Mouse (Mus musculus) stomach, embryonic 14.5 days (tissue): ENCODE measurements around the gene Arsj. TPM values are rescaled to one million over a fixed set of nuclear protein-coding genes. Genes with fewer than 3 reads are reported as not detected.
A peak's percentile ranks its signal among the peaks of the same experiment; 100 is the strongest.

Experiments used
- ATAC-seq: fragments of 200-750 bp; cut with Nextera tagmentation; 2 replicates; pipeline ENCODE4 v1.8.0; 2017; ENCODE audit warnings: low read depth, moderate TSS enrichment; ENCODE audit not compliant: insufficient number of reproducible peaks, insufficient read depth, low FRiP score
- H3K27ac ChIP-seq: fragments of 300-500 bp; sonication (generic); 2 replicates; pipeline ENCODE4 v1.5.1; 2014; ENCODE audit warnings: mild to moderate bottlenecking, low read length, moderate library complexity, mixed read lengths
- H3K27me3 ChIP-seq: fragments of 300-500 bp; sonication (generic); 2 replicates; pipeline ENCODE4 v1.6.1; 2014; ENCODE audit warnings: low read length, control low read depth, mixed read lengths; ENCODE audit not compliant: control insufficient read depth, insufficient read depth
- H3K36me3 ChIP-seq: fragments of 300-500 bp; sonication (generic); 2 replicates; pipeline ENCODE4 v1.6.1; 2014; ENCODE audit warnings: mild to moderate bottlenecking, control low read depth, low read length, moderate library complexity, mixed read lengths; ENCODE audit not compliant: control insufficient read depth, insufficient read depth
- H3K4me1 ChIP-seq: fragments of 300-500 bp; sonication (generic); 2 replicates; pipeline ENCODE4 v1.6.1; 2014; ENCODE audit warnings: low read length, control low read depth, mixed read lengths; ENCODE audit not compliant: control insufficient read depth, insufficient read depth
- H3K4me2 ChIP-seq: fragments of 300-500 bp; sonication (generic); replicated peaks from 2 replicates; pipeline ENCODE4 v1.6.1; 2014; ENCODE audit warnings: low read depth, low read length, control low read depth
- H3K4me3 ChIP-seq: fragments of 300-500 bp; sonication (generic); 2 replicates; pipeline ENCODE4 v1.5.1; 2014; ENCODE audit warnings: low read depth, low read length, control low read depth
- H3K9ac ChIP-seq: fragments of 300-500 bp; sonication (generic); replicated peaks from 2 replicates; pipeline ENCODE4 v1.6.1; 2014; ENCODE audit warnings: low read depth, mild to moderate bottlenecking, control low read depth, low read length, moderate library complexity, mixed read lengths
- H3K9me3 ChIP-seq: fragments of 300-500 bp; sonication (generic); 2 replicates; pipeline ENCODE4 v1.6.1; 2016; ENCODE audit warnings: low read depth, low read length, control low read depth; ENCODE audit not compliant: control insufficient read depth
- WGBS: fragments of 180-500 bp; shearing (Covaris S2); extraction: QIAGEN DNeasy Blood & Tissue Kit; methylation state at CpG from one replicate; pipeline ENCODE4 v1.1.7; 2014; 5-methylcytosine and 5-hydroxymethylcytosine counted together
- polyA plus RNA-seq: library from polyadenylated mRNA; unstranded; fragments of >200 nt; fragmentation: Nextera tagmentation; extraction: Ambion mirVana; gene quantifications from 2 replicates; pipeline ENCODE4 v1.2.1, GENCODE M21; 2014

Arsj gene
- polyA plus RNA-seq: 1.5 and 2.1 TPM in 2 replicates

- Histone ChIP-seq H3K27ac (no peak within 1 kb of the TSS), H3K9ac (peak within 1 kb of the TSS; percentile 14; the same call in 1 of the 2 replicates), H3K4me1 (no peaks in the 10 kb centered on the region), H3K9me3 (no peaks in the 10 kb centered on the region), H3K27me3 (no peaks in the 10 kb centered on the region), H3K36me3 (no peaks in the 10 kb centered on the region), H3K4me3 (peak within 1 kb of the TSS; percentile 38), H3K4me2 (peak within 1 kb of the TSS; percentile 61)
- ATAC-seq: peak; percentile 83
- 12% methylated on average over 41 of the region's 41 CpGs for WGBS
Measured at GRCm38 (mm10) chr3:126363568-126364505, at the start of gene Arsj. TSS of gene Arsj (plus strand) at chr3:126363684.

GRCm38 (mm10) chr3:126324872-126325498 lies 38.5 kb upstream of the Arsj start:
- WGBS: 33% methylated on average over 4 of the region's 4 CpGs
- Histone ChIP-seq H3K9me3 (no peaks in the 10 kb centered on the region), H3K9ac (no peak overlapping the region), H3K36me3 (no peaks in the 10 kb centered on the region), H3K27me3 (no peaks in the 10 kb centered on the region), H3K4me3 (no peak overlapping the region), H3K27ac (no peak overlapping the region), H3K4me2 (no peak overlapping the region), H3K4me1 (no peaks in the 10 kb centered on the region)
- ATAC-seq: no peak

GRCm38 (mm10) chr3:126325891-126326627 lies 37.4 kb upstream of the Arsj start:
- Histone ChIP-seq H3K4me1 (no peaks in the 10 kb centered on the region), H3K4me2 (no peak overlapping the region), H3K27ac (no peak overlapping the region), H3K36me3 (no peaks in the 10 kb centered on the region), H3K9me3 (no peaks in the 10 kb centered on the region), H3K9ac (no peak overlapping the region), H3K27me3 (no peaks in the 10 kb centered on the region), H3K4me3 (no peak overlapping the region)
- WGBS: 66% methylated on average over 4 of the region's 4 CpGs
- peak; percentile 4; the same call in 1 of the 2 replicates for ATAC-seq

- H3K27ac ChIP-seq: no peak overlapping the region
- H3K36me3 ChIP-seq: no peaks in the 10 kb centered on the region
- H3K4me2 ChIP-seq: no peak overlapping the region
- no peak overlapping the region for H3K9ac ChIP-seq
- no peaks in the 10 kb centered on the region for H3K9me3 ChIP-seq
- H3K4me1 ChIP-seq: no peaks in the 10 kb centered on the region
- H3K27me3 ChIP-seq: no peaks in the 10 kb centered on the region
- WGBS: 46% methylated on average over 2 of the region's 2 CpGs
- ATAC-seq: 0 out of 2 replicates have a peak, but pooled peaks have one; percentile 53
- no peak overlapping the region for H3K4me3 ChIP-seq
Measured at GRCm38 (mm10) chr3:126326628-126327325, 36.7 kb upstream of the Arsj start.

GRCm38 (mm10) chr3:126335329-126335728 lies 28.2 kb upstream of the Arsj start:
- Histone ChIP-seq H3K4me1 (no peaks in the 10 kb centered on the region), H3K27me3 (no peaks in the 10 kb centered on the region), H3K9me3 (no peaks in the 10 kb centered on the region), H3K9ac (no peak overlapping the region), H3K4me3 (no peak overlapping the region), H3K36me3 (no peaks in the 10 kb centered on the region), H3K27ac (no peak overlapping the region), H3K4me2 (no peak overlapping the region)
- 57% methylated on average over 4 of the region's 4 CpGs for WGBS
- ATAC-seq: no peak

- 89% methylated on average over 1 of the region's 1 CpGs for WGBS
- H3K4me1 ChIP-seq: no peaks in the 10 kb centered on the region
- ATAC-seq: no peak
- no peak overlapping the region for H3K9ac ChIP-seq
- H3K36me3 ChIP-seq: no peaks in the 10 kb centered on the region
- no peak overlapping the region for H3K27ac ChIP-seq
- no peak overlapping the region for H3K4me3 ChIP-seq
- no peak overlapping the region for H3K4me2 ChIP-seq
- H3K27me3 ChIP-seq: no peaks in the 10 kb centered on the region
- H3K9me3 ChIP-seq: no peaks in the 10 kb centered on the region
Measured at GRCm38 (mm10) chr3:126344745-126345144, 18.7 kb upstream of the Arsj start.

- Histone ChIP-seq H3K4me2 (no peak overlapping the region), H3K4me1 (no peaks in the 10 kb centered on the region), H3K27ac (no peak overlapping the region), H3K9ac (no peak overlapping the region), H3K4me3 (no peak overlapping the region), H3K27me3 (no peaks in the 10 kb centered on the region), H3K9me3 (no peaks in the 10 kb centered on the region), H3K36me3 (no peaks in the 10 kb centered on the region)
- no peak for ATAC-seq
- 53% methylated on average over 1 of the region's 1 CpGs for WGBS
Measured at GRCm38 (mm10) chr3:126359760-126360159, 3.7 kb upstream of the Arsj start.

GRCm38 (mm10) chr3:126362392-126362791 lies 1.1 kb upstream of the Arsj start:
- no peak overlapping the region for H3K4me2 ChIP-seq
- H3K4me3 ChIP-seq: no peak overlapping the region
- WGBS: 79% methylated on average over 2 of the region's 2 CpGs
- no peaks in the 10 kb centered on the region for H3K36me3 ChIP-seq
- H3K9ac ChIP-seq: no peak overlapping the region
- H3K9me3 ChIP-seq: no peaks in the 10 kb centered on the region
- H3K4me1 ChIP-seq: no peaks in the 10 kb centered on the region
- no peaks in the 10 kb centered on the region for H3K27me3 ChIP-seq
- no peak for ATAC-seq
- H3K27ac ChIP-seq: no peak overlapping the region
